Mouse (Mus musculus): ENCODE data around the gene Spata18.

GRCm38 (mm10) chr5:73701946-73702710, 50.9 kb downstream of the Spata18 start:
- TF ChIP-seq CTCF (IDR thresholded peaks at IDR 0.05) (no peak), EP300 (IDR thresholded peaks at IDR 0.05) (no peak)
